Comparison of ENCODE assay signal across 8 mouse cellular contexts in the genomic region with DNA sequence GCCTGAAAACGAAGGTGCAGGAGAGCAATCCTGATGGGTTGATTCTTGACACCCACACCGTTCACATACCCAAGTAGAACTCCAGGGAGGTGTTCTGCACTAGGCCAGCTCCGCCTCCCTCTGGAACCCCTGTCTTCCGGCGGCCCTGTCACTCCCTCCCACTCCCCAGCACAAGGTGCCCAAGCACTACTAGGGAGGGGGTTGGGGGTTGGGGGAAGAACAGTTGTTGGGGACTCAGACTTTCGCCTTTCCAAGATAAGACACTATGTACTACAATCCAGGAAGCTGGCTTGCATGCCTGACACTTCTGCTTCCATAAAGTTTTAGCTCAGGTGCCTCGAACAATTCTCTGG. TPM values are rescaled to one million over a fixed set of nuclear protein-coding genes. Genes with fewer than 3 reads are reported as not detected.
DNase-seq lines count a peak whose midpoint lies in the region; ATAC-seq and TF ChIP-seq lines count a peak whose summit lies in the region.

No protein-coding gene starts in this region.

- no peaks in the 10 kb centered on the region for H3K9me3 ChIP-seq in heart, embryonic 16.5 days (replicated peaks; ENCODE audit: control insufficient read depth, low read length)
- H3K9me3 ChIP-seq in MEL (replicated peaks; ENCODE audit: insufficient read depth, low read length), result no peaks in the 10 kb centered on the region
- H3K9me3 ChIP-seq in forebrain, postnatal 0 days (ENCODE audit: low read length), result no peaks in the 10 kb centered on the region

- H3K27me3 ChIP-seq in heart, embryonic 16.5 days (ENCODE audit: control insufficient read depth, insufficient read depth, low read length), result no peaks in the 10 kb centered on the region
- no peaks in the 10 kb centered on the region for H3K27me3 ChIP-seq in MEL (ENCODE audit: control insufficient read depth in 1 of 2, insufficient read depth in 2 of 2, low read length in 2 of 2)
- H3K27me3 ChIP-seq in forebrain, postnatal 0 days (ENCODE audit: insufficient read depth, low read length), result no peaks in the 10 kb centered on the region

- TF ChIP-seq CTCF in MEL (IDR thresholded peaks at IDR 0.05 in 2 of 3, conservative IDR thresholded peaks at IDR 0.05 in 1 of 3; ENCODE audit: control insufficient read depth in 1 of 3, insufficient read depth in 1 of 3, low read depth in 2 of 3, low read length in 3 of 3, poor library complexity in 1 of 3, severe bottlenecking in 1 of 3), result no peak
- TF ChIP-seq CTCF in forebrain, postnatal 0 days (IDR thresholded peaks at IDR 0.05; ENCODE audit: low read depth), result no peak

- peak; percentile 53 for ATAC-seq in heart, embryonic 16.5 days (replicated peaks; ENCODE audit: extremely low read depth, insufficient read depth, low FRiP score)
- peak; percentile 53 for ATAC-seq in forebrain, postnatal 0 days

- peak overlapping the region; percentile 94 for H3K4me3 ChIP-seq in heart, embryonic 16.5 days (ENCODE audit: low read length)
- peak overlapping the region; percentile 51 to 75 for H3K4me3 ChIP-seq in MEL (ENCODE audit: control insufficient read depth in 1 of 2, insufficient read depth in 1 of 2, low read depth in 2 of 2, low read length in 2 of 2)
- peak overlapping the region; percentile 75 for H3K4me3 ChIP-seq in forebrain, postnatal 0 days (ENCODE audit: low read depth, low read length)
- H3K4me3 ChIP-seq in macrophage (ENCODE audit: inconsistent target), result peak overlapping the region; percentile 95

- peak in 1 of 2 experiments; percentile 37; a peak in 2 of 4 replicates for TF ChIP-seq POLR2A in MEL (IDR thresholded peaks at IDR 0.05; ENCODE audit: control insufficient read depth in 1 of 2, insufficient read depth in 1 of 2, low read depth in 1 of 2, low read length in 2 of 2, poor library complexity in 1 of 2)

- 12% methylated on average over 7 of the region's 7 CpGs for WGBS in heart, embryonic 16.5 days
- 11% methylated on average over 7 of the region's 7 CpGs for WGBS in forebrain, postnatal 0 days
- 20% methylated on average over 7 of the region's 7 CpGs for WGBS in macrophage (ENCODE audit: missing documents)

- DNase-seq in heart, adult 8-10 months (ENCODE audit: low spot score), result no peak
- no peak for DNase-seq in MEL (ENCODE audit: low read depth, low spot score)
- no peak for DNase-seq in forebrain, postnatal 0 days
- DNase-seq in embryo, embryonic 11 days, result no peak
- DNase-seq in spleen, postnatal 4 days (ENCODE audit: low spot score in 2 of 2), result no peak
- no peak for DNase-seq in right cerebral cortex, postnatal 10 days (ENCODE audit: low spot score in 2 of 2)

- H3K4me1 ChIP-seq in heart, embryonic 16.5 days (ENCODE audit: control insufficient read depth, insufficient read depth, low read length), result peaks cover 16% of the 10 kb centered on the region
- peaks cover 2 to 12% of the 10 kb centered on the region in 2 experiments; a peak in 3 of 4 replicates for H3K4me1 ChIP-seq in MEL (ENCODE audit: control insufficient read depth in 1 of 2, insufficient read depth in 2 of 2, low read length in 2 of 2)
- H3K4me1 ChIP-seq in forebrain, postnatal 0 days (ENCODE audit: insufficient read depth), result peaks cover 7% of the 10 kb centered on the region; the same call in 1 of the 2 replicates

- peak overlapping the region; percentile 63 for H3K27ac ChIP-seq in heart, embryonic 16.5 days (ENCODE audit: low read length)
- peak overlapping the region; percentile 89 for H3K27ac ChIP-seq in MEL (ENCODE audit: control insufficient read depth, low read depth, low read length)
- peak overlapping the region; percentile 70; the same call in 1 of the 2 replicates for H3K27ac ChIP-seq in forebrain, postnatal 0 days (ENCODE audit: low read depth, low read length)
- peak overlapping the region; percentile 45; the same call in 1 of the 2 replicates for H3K27ac ChIP-seq in macrophage

- H3K79me2 ChIP-seq in MEL (ENCODE audit: control insufficient read depth, insufficient read depth, low read length, poor library complexity) (peaks cover 56% of the 10 kb centered on the region), macrophage (ENCODE audit: inconsistent target) (peaks cover 100% of the 10 kb centered on the region)

- peak overlapping the region; percentile 66 for H3K4me2 ChIP-seq in heart, embryonic 16.5 days (ENCODE audit: low read depth, low read length)
- H3K4me2 ChIP-seq in forebrain, postnatal 0 days (ENCODE audit: low read depth), result peak overlapping the region; percentile 88

- no peaks in the 10 kb centered on the region for H3K36me3 ChIP-seq in heart, embryonic 16.5 days (ENCODE audit: control insufficient read depth, insufficient read depth)
- peaks cover 0 to 24% of the 10 kb centered on the region in 2 experiments; a peak in 3 of 4 replicates for H3K36me3 ChIP-seq in MEL (ENCODE audit: control insufficient read depth in 1 of 2, insufficient read depth in 2 of 2, low read length in 2 of 2)
- H3K36me3 ChIP-seq in forebrain, postnatal 0 days (ENCODE audit: insufficient read depth), result no peaks in the 10 kb centered on the region
- no peaks in the 10 kb centered on the region for H3K36me3 ChIP-seq in macrophage (ENCODE audit: inconsistent target)

- no peak for TF ChIP-seq RAD21 in MEL (IDR thresholded peaks at IDR 0.05; ENCODE audit: low read depth, low read length)

- H3K9ac ChIP-seq in heart, embryonic 16.5 days (ENCODE audit: low read length), result peak overlapping the region; percentile 73
- H3K9ac ChIP-seq in MEL (ENCODE audit: control insufficient read depth, low read depth, low read length, poor library complexity, severe bottlenecking), result peak overlapping the region; percentile 82
- H3K9ac ChIP-seq in forebrain, postnatal 0 days, result peak overlapping the region; percentile 73

- TF ChIP-seq EP300 in MEL (IDR thresholded peaks at IDR 0.05; ENCODE audit: low read depth in 1 of 2, low read length in 2 of 2), result no peak

TF ChIP-seq in MEL, 35 proteins besides CTCF, POLR2A, EP300 and RAD21 (continues in another document):
- TF ChIP-seq RCOR1 (IDR thresholded peaks at IDR 0.05; ENCODE audit: low read depth, low read length), result no peak
- peak; percentile 6; the same call in 1 of the 2 replicates for TF ChIP-seq MXI1 (IDR thresholded peaks at IDR 0.05; ENCODE audit: low read depth, low read length)

RNA-seq across cellular contexts. Expression of gene Chd8, which starts 12.9 kb away (rescaled TPM):
- 20.8 and 21.9 TPM in 2 replicates for polyA plus RNA-seq in heart, embryonic 16.5 days (2015; fragmentation: Nextera tagmentation; extraction: Ambion mirVana)
- 10 to 100 TPM; 26.8 to 42.5 (median 37.7) TPM for total RNA-seq in heart, adult 8-10 months (2022)
- 46.5 and 47.5 TPM in 2 replicates for total RNA-seq in MEL (2012; rRNA removed)
- polyA plus RNA-seq in MEL (2012; ENCODE audit: insufficient read depth in 1 of 2, insufficient read length in 2 of 2, low read depth in 1 of 2, low replicate concordance in 2 of 2, missing spikeins in 1 of 2) (10 to 100 TPM; 73.5 to 85.6 TPM), macrophage (2018) (45.5 to 56.6 TPM (median 54.6 TPM) in 3 replicates)
- total RNA-seq in forebrain, postnatal 0 days (2014; rRNA removed), result 88.3 and 93.8 TPM in 2 replicates
- 19.2 and 26.7 TPM in 2 replicates for polyA plus RNA-seq in forebrain, postnatal 0 days (2015; fragmentation: Nextera tagmentation; extraction: Ambion mirVana)
- 100 to 1,000 TPM in 23 of 26 experiments, 10 to 100 TPM in 3; 70.8 to 390 (median 280) TPM for total RNA-seq in macrophage (2018; cell fraction: chromatin; rRNA removed)
- 10 to 100 TPM; 26.7 to 66.1 (median 53.0) TPM for total RNA-seq in macrophage (2018; cell fraction: cytosol; rRNA removed)
- total RNA-seq in macrophage (2018; cell fraction: nucleus; rRNA removed), result 100 to 1,000 TPM in 20 of 26 experiments, 10 to 100 TPM in 6; 52.6 to 227 (median 146) TPM

RNA-seq across cellular contexts. Expression of gene Tox4, which starts 34.3 kb away (rescaled TPM):
- polyA plus RNA-seq in heart, embryonic 16.5 days (2015; fragmentation: Nextera tagmentation; extraction: Ambion mirVana), result 28.8 and 33.7 TPM in 2 replicates
- total RNA-seq in heart, adult 8-10 months (2022), result 10 to 100 TPM; 32.9 to 37.8 (median 34.8) TPM
- 35.1 and 39.0 TPM in 2 replicates for total RNA-seq in MEL (2012; rRNA removed)
- polyA plus RNA-seq in MEL (2012; ENCODE audit: insufficient read depth in 1 of 2, insufficient read length in 2 of 2, low read depth in 1 of 2, low replicate concordance in 2 of 2, missing spikeins in 1 of 2) (10 to 100 TPM in 1 of 2 experiments, not detected in 1; 42.2 TPM), macrophage (2018) (34.3 to 46.1 TPM (median 44.4 TPM) in 3 replicates)
- total RNA-seq in forebrain, postnatal 0 days (2014; rRNA removed), result 54.2 and 56.6 TPM in 2 replicates
- polyA plus RNA-seq in forebrain, postnatal 0 days (2015; fragmentation: Nextera tagmentation; extraction: Ambion mirVana), result 46.0 and 48.7 TPM in 2 replicates
- total RNA-seq in macrophage (2018; cell fraction: chromatin; rRNA removed), result 100 to 1,000 TPM in 7 of 26 experiments, 10 to 100 TPM in 19; 41.0 to 119 (median 83.4) TPM
- total RNA-seq in macrophage (2018; cell fraction: cytosol; rRNA removed), result 10 to 100 TPM; 46.0 to 66.8 (median 56.9) TPM
- total RNA-seq in macrophage (2018; cell fraction: nucleus; rRNA removed), result 10 to 100 TPM; 34.4 to 87.4 (median 73.2) TPM

RNA-seq across cellular contexts. Expression of gene Rab2b, which starts 34.7 kb away (rescaled TPM):
- polyA plus RNA-seq in heart, embryonic 16.5 days (2015; fragmentation: Nextera tagmentation; extraction: Ambion mirVana), result 15.5 and 16.5 TPM in 2 replicates
- total RNA-seq in heart, adult 8-10 months (2022), result 1 to 10 TPM; 3.8 to 5.6 (median 5.4) TPM
- total RNA-seq in MEL (2012; rRNA removed), result 2.9 and 3.0 TPM in 2 replicates
- polyA plus RNA-seq in MEL (2012; ENCODE audit: insufficient read depth in 1 of 2, insufficient read length in 2 of 2, low read depth in 1 of 2, low replicate concordance in 2 of 2, missing spikeins in 1 of 2) (1 to 10 TPM in 1 of 2 experiments, not detected in 1; 5.9 TPM), macrophage (2018) (9.7 to 20.8 TPM (median 12.3 TPM) in 3 replicates)
- total RNA-seq in forebrain, postnatal 0 days (2014; rRNA removed), result 43.3 and 55.0 TPM in 2 replicates
- polyA plus RNA-seq in forebrain, postnatal 0 days (2015; fragmentation: Nextera tagmentation; extraction: Ambion mirVana), result 36.5 and 46.2 TPM in 2 replicates
- 10 to 100 TPM in 22 of 26 experiments, 1 to 10 TPM in 4; 5.4 to 25.0 (median 16.8) TPM for total RNA-seq in macrophage (2018; cell fraction: chromatin; rRNA removed)
- 10 to 100 TPM; 10.1 to 16.0 (median 12.8) TPM for total RNA-seq in macrophage (2018; cell fraction: cytosol; rRNA removed)
- 10 to 100 TPM in 24 of 26 experiments, 1 to 10 TPM in 2; 6.9 to 28.8 (median 13.3) TPM for total RNA-seq in macrophage (2018; cell fraction: nucleus; rRNA removed)

RNA-seq across cellular contexts. Expression of gene Supt16, which starts 47.5 kb away (rescaled TPM):
- 26.4 and 28.1 TPM in 2 replicates for polyA plus RNA-seq in heart, embryonic 16.5 days (2015; fragmentation: Nextera tagmentation; extraction: Ambion mirVana)
- 10 to 100 TPM; 20.7 to 26.7 (median 22.9) TPM for total RNA-seq in heart, adult 8-10 months (2022)
- 87.1 and 97.3 TPM in 2 replicates for total RNA-seq in MEL (2012; rRNA removed)
- polyA plus RNA-seq in MEL (2012; ENCODE audit: insufficient read depth in 1 of 2, insufficient read length in 2 of 2, low read depth in 1 of 2, low replicate concordance in 2 of 2, missing spikeins in 1 of 2) (100 to 1,000 TPM; 114 to 145 TPM), macrophage (2018) (37.9 to 74.0 TPM (median 56.6 TPM) in 3 replicates)
- 41.9 and 56.9 TPM in 2 replicates for total RNA-seq in forebrain, postnatal 0 days (2014; rRNA removed)
- polyA plus RNA-seq in forebrain, postnatal 0 days (2015; fragmentation: Nextera tagmentation; extraction: Ambion mirVana), result 31.0 and 39.1 TPM in 2 replicates
- total RNA-seq in macrophage (2018; cell fraction: chromatin; rRNA removed), result 100 to 1,000 TPM in 6 of 26 experiments, 10 to 100 TPM in 20; 53.4 to 128 (median 84.3) TPM
- total RNA-seq in macrophage (2018; cell fraction: cytosol; rRNA removed), result 10 to 100 TPM; 43.7 to 77.4 (median 63.7) TPM
- total RNA-seq in macrophage (2018; cell fraction: nucleus; rRNA removed), result 100 to 1,000 TPM in 2 of 26 experiments, 10 to 100 TPM in 24; 51.1 to 103 (median 65.4) TPM
